Mouse (Mus musculus): ENCODE measurements around the gene Moap1.
A peak's percentile ranks its signal among the peaks of the same experiment; 100 is the strongest.

Moap1 gene

GRCm38 (mm10) chr12:102742056-102742455 lies 1.4 kb downstream of the Moap1 start:
- no peak for DNase-seq (ENCODE audit: low read depth, low spot score)

- peak; percentile 72 for DNase-seq (ENCODE audit: low read depth, low spot score)
These were observed 3.2 kb downstream of the Moap1 start for GRCm38 (mm10) chr12:102740285-102740684.

GRCm38 (mm10) chr12:102739096-102739495 lies 4.4 kb downstream of the Moap1 start:
- DNase-seq (ENCODE audit: low read depth, low spot score), result no peak

GRCm38 (mm10) chr12:102733381-102733780 lies 10.1 kb downstream of the Moap1 start:
- DNase-seq (ENCODE audit: low read depth, low spot score), result peak; percentile 85

- no peak for DNase-seq (ENCODE audit: low read depth, low spot score)
These were observed 12.5 kb downstream of the Moap1 start for GRCm38 (mm10) chr12:102730798-102731619.

GRCm38 (mm10) chr12:102729855-102730797 lies 13.3 kb downstream of the Moap1 start:
- DNase-seq (ENCODE audit: low read depth, low spot score), result peak; percentile 67

- DNase-seq (ENCODE audit: low read depth, low spot score), result peak; percentile 60
These were observed 17.7 kb downstream of the Moap1 start for GRCm38 (mm10) chr12:102725761-102726175.

GRCm38 (mm10) chr12:102725146-102725545 lies 18.3 kb downstream of the Moap1 start:
- DNase-seq (ENCODE audit: low read depth, low spot score), result peak; percentile 43

GRCm38 (mm10) chr12:102723861-102724260 lies 19.6 kb downstream of the Moap1 start:
- no peak for DNase-seq (ENCODE audit: low read depth, low spot score)

- no peak for DNase-seq (ENCODE audit: low read depth, low spot score)
These were observed 20.5 kb downstream of the Moap1 start for GRCm38 (mm10) chr12:102722966-102723365.

GRCm38 (mm10) chr12:102722451-102722850 lies 21.0 kb downstream of the Moap1 start:
- no peak for DNase-seq (ENCODE audit: low read depth, low spot score)

GRCm38 (mm10) chr12:102719552-102720315 lies 23.7 kb downstream of the Moap1 start:
- DNase-seq (ENCODE audit: low read depth, low spot score), result peak; percentile 84

GRCm38 (mm10) chr12:102714654-102715395 lies 28.6 kb downstream of the Moap1 start:
- no peak for DNase-seq (ENCODE audit: low read depth, low spot score)

GRCm38 (mm10) chr12:102714116-102714515 lies 29.3 kb downstream of the Moap1 start:
- DNase-seq (ENCODE audit: low read depth, low spot score), result no peak

GRCm38 (mm10) chr12:102713153-102713865 lies 30.2 kb downstream of the Moap1 start:
- DNase-seq (ENCODE audit: low read depth, low spot score), result no peak

- no peak for DNase-seq (ENCODE audit: low read depth, low spot score)
These were observed 32.5 kb downstream of the Moap1 start for GRCm38 (mm10) chr12:102710851-102711375.

- DNase-seq (ENCODE audit: low read depth, low spot score), result no peak
These were observed 33.6 kb downstream of the Moap1 start for GRCm38 (mm10) chr12:102709896-102710295.

- DNase-seq (ENCODE audit: low read depth, low spot score), result no peak
These were observed 35.2 kb downstream of the Moap1 start for GRCm38 (mm10) chr12:102708220-102708619.

GRCm38 (mm10) chr12:102706833-102707463 lies 36.5 kb downstream of the Moap1 start:
- no peak for DNase-seq (ENCODE audit: low read depth, low spot score)
